Mouse (Mus musculus): Measurements from ENCODE around the gene Gm13691.
"Not testable (repeated sequence)": the region's sequence is repeated elsewhere in the genome, so short reads cannot be mapped to it uniquely, and the experiment has no call there.

The Gm13691 gene

GRCm38 (mm10) chr2:83990253-83990652, at the start of gene Gm13691:
Gene Gm13691 (plus strand): TSS chr2:83990553.
- in situ Hi-C loops (cut with MseI, MboI), result not testable (repeated sequence)

GRCm38 (mm10) chr2:83940931-83941361, 49.4 kb upstream of the Gm13691 start, which contains the start of gene Zswim2:
Gene Zswim2 (minus strand): TSS chr2:83941228.
- in situ Hi-C loops (cut with MseI, MboI), result no loop called here

DNA sequence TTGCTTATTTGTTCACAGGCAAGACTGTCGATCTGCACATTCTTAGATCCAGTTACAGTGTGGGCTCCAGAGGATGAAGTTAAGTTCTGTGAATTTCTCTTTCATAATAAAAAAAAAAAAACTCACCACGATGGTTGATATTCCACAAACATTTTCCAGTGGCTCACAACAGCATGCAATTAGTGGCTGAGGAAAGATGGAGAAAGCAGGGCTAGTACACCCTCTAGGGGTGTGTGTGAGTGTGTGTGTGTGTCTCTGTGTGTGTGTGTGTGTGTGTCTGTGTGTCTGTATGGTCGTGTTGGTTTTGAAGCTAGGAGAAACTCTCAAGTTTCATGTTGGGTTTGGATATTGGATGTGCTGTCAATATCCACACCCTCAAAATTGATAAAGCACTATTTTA, 49.0 kb upstream of the Gm13691 start:
- in situ Hi-C loops (cut with MseI, MboI), result no loop called here

DNA sequence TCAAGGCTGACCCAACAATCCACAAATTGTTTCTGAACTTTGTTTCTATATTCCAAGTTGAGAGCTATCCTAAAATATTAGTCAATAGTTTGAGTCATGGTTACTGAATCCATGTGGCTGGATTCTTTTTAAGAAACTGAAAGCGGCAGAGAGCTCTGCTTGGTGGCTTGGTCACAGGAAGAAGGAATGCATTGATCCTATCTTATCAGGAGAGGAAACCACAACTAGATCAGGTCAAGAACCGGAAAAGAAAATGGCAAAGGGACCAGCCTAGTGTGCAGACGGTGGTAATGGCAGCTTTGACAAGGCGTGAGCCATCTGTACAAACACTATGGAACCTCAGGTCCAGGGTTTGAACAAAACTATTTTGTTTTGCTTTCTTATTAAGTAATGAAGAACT, 48.6 kb upstream of the Gm13691 start:
- in situ Hi-C loops (cut with MseI, MboI), result no loop called here

DNA sequence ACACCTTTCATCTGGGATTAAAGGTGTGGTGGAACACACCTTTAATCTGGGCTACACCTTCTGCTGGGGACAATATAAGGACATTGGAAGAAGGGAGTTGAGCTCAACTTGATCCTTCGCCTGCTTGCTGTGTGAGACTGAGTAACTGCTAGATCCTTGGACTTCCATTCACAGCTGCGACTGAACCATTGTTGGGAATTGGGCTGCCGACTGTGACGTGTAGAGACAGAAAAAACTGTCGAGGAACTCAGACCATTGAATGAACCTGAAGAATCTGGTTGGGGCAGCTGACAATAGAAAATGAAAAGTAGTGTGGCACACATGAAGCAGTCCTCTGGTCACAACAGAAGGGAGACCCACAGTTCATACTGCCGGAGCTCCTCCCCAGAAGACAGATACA, 35.0 kb upstream of the Gm13691 start, which contains the start of gene Gm13698:
Gene Gm13698, plus strand, starts transcription at position 301 of the 400 bp plus-strand sequence.
- in situ Hi-C loops (cut with MseI, MboI), result not testable (repeated sequence)

DNA sequence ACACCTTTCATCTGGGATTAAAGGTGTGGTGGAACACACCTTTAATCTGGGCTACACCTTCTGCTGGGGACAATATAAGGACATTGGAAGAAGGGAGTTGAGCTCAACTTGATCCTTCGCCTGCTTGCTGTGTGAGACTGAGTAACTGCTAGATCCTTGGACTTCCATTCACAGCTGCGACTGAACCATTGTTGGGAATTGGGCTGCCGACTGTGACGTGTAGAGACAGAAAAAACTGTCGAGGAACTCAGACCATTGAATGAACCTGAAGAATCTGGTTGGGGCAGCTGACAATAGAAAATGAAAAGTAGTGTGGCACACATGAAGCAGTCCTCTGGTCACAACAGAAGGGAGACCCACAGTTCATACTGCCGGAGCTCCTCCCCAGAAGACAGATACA, 29.1 kb upstream of the Gm13691 start, which contains the start of gene Gm13693:
Gene Gm13693, plus strand, starts transcription at position 301 of the 400 bp plus-strand sequence.
- in situ Hi-C loops (cut with MseI, MboI), result not testable (repeated sequence)

DNA sequence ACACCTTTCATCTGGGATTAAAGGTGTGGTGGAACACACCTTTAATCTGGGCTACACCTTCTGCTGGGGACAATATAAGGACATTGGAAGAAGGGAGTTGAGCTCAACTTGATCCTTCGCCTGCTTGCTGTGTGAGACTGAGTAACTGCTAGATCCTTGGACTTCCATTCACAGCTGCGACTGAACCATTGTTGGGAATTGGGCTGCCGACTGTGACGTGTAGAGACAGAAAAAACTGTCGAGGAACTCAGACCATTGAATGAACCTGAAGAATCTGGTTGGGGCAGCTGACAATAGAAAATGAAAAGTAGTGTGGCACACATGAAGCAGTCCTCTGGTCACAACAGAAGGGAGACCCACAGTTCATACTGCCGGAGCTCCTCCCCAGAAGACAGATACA, 23.3 kb upstream of the Gm13691 start, which contains the start of gene Gm13695:
Gene Gm13695, plus strand, starts transcription at position 301 of the 400 bp plus-strand sequence.
- in situ Hi-C loops (cut with MseI, MboI), result not testable (repeated sequence)

GRCm38 (mm10) chr2:83972823-83973222, 17.5 kb upstream of the Gm13691 start, which contains the start of gene Gm13696:
Gene Gm13696 (plus strand): TSS chr2:83973123.
- in situ Hi-C loops (cut with MseI, MboI), result not testable (repeated sequence)

- in situ Hi-C loops (cut with MseI, MboI), result not testable (repeated sequence)
Measured at GRCm38 (mm10) chr2:83978633-83979032, 11.7 kb upstream of the Gm13691 start, which contains the start of gene Gm13694. Gene Gm13694 (plus strand): TSS chr2:83978933.

DNA sequence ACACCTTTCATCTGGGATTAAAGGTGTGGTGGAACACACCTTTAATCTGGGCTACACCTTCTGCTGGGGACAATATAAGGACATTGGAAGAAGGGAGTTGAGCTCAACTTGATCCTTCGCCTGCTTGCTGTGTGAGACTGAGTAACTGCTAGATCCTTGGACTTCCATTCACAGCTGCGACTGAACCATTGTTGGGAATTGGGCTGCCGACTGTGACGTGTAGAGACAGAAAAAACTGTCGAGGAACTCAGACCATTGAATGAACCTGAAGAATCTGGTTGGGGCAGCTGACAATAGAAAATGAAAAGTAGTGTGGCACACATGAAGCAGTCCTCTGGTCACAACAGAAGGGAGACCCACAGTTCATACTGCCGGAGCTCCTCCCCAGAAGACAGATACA, 5.9 kb upstream of the Gm13691 start, which contains the start of gene Gm13697:
Gene Gm13697, plus strand, starts transcription at position 301 of the 400 bp plus-strand sequence.
- in situ Hi-C loops (cut with MseI, MboI), result not testable (repeated sequence)

- in situ Hi-C loops (cut with MseI, MboI), result not testable (repeated sequence)
Measured at GRCm38 (mm10) chr2:83993639-83994255, 3.4 kb downstream of the Gm13691 start.

DNA sequence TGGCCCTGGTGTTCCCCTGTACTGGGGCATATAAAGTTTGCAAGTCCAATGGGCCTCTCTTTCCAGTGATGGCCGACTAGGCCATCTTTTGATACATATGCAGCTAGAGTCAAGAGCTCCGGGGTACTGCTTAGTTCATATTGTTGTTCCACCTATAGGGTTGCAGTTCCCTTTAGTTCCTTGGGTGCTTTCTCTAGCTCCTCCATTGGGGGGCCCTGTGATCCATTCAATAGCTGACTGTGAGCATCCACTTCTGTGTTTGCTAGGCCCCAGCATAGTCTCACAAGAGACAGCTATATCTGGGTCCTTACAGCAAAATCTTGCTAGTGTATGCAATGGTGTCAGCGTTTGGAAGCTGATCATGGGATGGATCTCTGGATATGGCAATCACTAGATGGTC, 4.2 kb downstream of the Gm13691 start:
- in situ Hi-C loops (cut with MseI, MboI), result not testable (repeated sequence)

DNA sequence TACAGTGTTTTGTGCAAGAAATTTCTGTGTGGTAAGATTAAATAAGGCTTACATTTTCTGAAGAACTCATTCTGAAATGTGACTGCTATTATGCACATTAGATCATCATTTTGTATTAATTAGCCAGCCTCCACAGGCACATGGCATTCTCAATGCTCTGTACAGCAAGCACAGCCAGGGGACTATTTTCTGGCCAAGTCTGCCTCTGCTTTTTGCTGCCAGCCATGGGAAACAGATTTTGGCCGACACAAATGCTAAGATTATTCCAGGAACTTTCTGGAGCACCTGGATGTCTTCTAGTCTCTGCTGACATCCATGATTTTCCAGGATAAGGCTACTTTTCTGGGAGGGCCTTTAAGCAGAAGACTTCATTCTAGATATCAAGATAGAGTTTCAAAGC, 18.6 kb downstream of the Gm13691 start:
- in situ Hi-C loops (cut with MseI, MboI), result loop anchor here (25.0 kb wide), 1 partner anchor 97 kb away; no protein-coding TSS in a partner anchor

DNA sequence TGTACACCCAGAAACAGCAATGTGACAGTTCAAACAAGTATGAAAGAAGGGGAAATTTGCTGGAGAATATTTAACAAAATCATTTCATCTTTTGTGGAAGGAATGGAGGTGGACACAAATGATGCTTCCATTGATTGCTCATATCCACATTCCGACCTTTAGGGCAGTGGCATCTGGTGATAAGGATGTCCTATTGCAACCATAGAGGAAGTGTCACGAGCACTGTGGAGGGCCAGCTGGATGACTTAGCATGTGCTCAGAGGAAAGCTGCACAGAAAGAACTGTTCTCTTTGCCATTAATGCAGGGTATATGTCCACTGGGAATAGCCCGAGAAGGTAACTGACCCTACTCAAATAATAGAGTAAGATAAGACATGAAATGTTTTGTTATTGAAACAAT, 19.5 kb downstream of the Gm13691 start:
- in situ Hi-C loops (cut with MseI, MboI), result loop anchor here (25.0 kb wide), 1 partner anchor 98 kb away; no protein-coding TSS in a partner anchor

DNA sequence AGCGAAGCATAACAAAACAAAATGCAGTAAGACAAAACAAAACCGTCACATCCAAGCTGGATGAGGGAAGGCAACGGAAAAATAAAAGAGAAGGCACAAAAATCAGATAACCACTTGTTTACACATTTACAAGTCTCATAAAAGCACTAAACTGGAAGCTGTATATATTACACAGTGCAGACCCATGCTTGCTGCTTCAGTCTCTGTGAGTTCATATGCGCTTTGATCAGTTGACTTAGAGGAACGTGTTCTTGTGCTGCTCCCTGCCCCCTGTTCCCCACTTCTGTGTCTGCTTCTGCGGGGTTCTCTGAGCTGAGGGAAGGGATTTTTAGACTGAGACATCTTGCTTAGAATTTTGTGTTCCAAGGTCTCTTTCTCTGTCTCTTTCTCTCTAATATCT, 24.2 kb downstream of the Gm13691 start:
- in situ Hi-C loops (cut with MseI, MboI), result loop anchor here (25.0 kb wide), 1 partner anchor 102 kb away; no protein-coding TSS in a partner anchor

DNA sequence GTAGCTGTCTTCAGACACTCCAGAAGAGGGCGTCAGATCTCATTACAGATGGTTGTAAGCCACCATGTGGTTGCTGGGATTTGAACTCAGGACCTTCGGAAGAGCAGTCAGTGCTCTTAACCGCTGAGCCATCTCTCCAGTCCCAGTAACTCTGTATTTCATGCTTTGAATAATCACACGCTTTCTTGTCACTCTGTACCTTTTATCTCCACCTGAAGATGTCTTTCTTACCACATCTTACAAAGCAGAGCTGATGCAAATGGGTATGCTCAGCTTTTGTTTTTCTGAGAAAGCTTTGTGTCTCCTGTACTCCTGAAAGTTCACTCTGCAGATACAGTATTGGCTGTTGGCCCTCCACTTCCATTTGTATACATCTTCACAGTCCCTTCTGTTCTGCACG, 25.9 kb downstream of the Gm13691 start:
- in situ Hi-C loops (cut with MseI, MboI), result loop anchor here (25.0 kb wide), 1 partner anchor 104 kb away; no protein-coding TSS in a partner anchor

DNA sequence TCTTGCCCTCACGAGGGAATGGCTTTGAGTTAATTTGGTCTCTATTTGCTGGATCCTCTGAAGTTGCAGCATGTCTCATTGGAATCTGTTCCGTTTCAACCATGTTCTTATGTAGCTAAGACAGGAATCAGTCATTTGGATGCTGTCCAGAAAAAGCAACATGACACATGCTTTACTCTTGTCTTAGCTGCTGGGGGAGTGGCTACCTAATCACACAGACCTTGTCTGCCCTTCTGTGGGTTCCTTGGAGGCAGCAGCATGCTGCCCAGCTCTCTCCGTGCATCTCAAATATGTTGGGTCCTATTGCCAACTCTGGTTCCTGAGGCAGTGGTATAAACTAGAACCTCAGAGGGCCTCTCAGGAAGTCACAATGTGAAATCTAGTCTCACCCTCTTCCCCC, 28.0 kb downstream of the Gm13691 start:
- in situ Hi-C loops (cut with MseI, MboI), result loop anchor here (25.0 kb wide), 1 partner anchor 106 kb away; no protein-coding TSS in a partner anchor

GRCm38 (mm10) chr2:84019519-84020305, 29.4 kb downstream of the Gm13691 start:
- in situ Hi-C loops (cut with MseI, MboI), result loop anchor here (25.0 kb wide), 1 partner anchor 107 kb away; no protein-coding TSS in a partner anchor

DNA sequence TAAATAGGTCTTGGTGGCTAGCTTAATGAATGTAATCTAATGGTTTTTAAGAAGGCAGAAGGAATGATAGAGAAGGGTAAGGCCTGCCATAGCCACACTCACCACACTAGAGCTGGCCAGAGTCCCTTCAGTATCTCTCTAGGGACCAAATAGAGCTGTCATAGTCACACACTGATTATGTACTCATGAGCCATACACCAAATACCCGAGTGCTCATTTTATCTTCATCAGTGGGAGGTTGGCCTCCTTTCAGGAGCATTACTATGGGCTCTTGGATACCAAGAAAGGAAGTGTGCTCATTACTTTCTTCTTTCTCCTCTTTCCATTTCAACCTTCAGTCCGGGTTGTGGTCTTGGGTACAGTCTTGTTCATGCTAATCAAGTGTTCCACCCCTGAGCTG, 31.6 kb downstream of the Gm13691 start:
- in situ Hi-C loops (cut with MseI, MboI), result loop anchor here (25.0 kb wide), 1 partner anchor 110 kb away; no protein-coding TSS in a partner anchor

- in situ Hi-C loops (cut with MseI, MboI), result loop anchor here (25.0 kb wide), 1 partner anchor 111 kb away; no protein-coding TSS in a partner anchor
Measured at GRCm38 (mm10) chr2:84022905-84023304, 32.6 kb downstream of the Gm13691 start.

DNA sequence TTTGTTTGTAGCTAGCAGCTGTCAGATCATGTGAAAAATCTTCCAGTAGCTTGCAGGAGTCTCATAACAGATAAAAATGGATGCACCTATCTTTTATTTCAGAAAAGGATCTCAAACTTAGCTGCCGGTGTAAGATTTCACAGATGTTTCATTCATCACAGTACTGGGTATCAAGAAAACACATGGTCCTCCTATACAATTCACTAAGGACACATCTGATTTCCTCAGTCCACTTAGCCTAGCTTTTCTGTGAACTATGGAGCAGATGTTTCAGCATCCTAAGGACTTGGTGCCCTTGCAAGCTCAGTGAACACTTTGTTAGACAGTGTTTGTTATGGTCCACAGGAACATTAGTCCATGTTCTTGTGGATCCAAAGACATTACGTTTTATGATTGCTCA, 33.0 kb downstream of the Gm13691 start:
- in situ Hi-C loops (cut with MseI, MboI), result loop anchor here (25.0 kb wide), 1 partner anchor 111 kb away; no protein-coding TSS in a partner anchor

DNA sequence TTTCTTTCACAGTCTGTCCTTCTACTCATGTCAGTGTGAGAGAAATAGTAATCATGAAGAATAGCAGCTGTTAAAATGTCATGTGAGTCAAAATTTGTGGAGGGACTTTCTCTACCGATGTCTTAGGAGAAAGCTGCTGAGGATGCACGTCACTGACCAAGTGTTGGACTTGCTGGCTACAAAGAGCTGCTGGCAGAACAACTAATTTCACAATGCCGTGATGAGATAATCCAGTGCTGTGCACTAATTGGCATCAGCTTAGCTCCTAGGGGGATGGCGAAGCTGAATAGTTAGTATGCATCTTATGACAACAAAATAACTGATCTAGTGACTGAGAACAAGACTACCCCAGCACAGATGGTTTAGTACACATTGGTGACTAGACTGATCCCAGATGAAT, 34.9 kb downstream of the Gm13691 start:
- in situ Hi-C loops (cut with MseI, MboI), result loop anchor here (25.0 kb wide), 2 partner anchors 387 to 412 kb away; partner anchors contain the start of gene Calcrl (in 1 of the 2)
